Comparison of ENCODE assay signal across 8 mouse cellular contexts in the genomic region with DNA sequence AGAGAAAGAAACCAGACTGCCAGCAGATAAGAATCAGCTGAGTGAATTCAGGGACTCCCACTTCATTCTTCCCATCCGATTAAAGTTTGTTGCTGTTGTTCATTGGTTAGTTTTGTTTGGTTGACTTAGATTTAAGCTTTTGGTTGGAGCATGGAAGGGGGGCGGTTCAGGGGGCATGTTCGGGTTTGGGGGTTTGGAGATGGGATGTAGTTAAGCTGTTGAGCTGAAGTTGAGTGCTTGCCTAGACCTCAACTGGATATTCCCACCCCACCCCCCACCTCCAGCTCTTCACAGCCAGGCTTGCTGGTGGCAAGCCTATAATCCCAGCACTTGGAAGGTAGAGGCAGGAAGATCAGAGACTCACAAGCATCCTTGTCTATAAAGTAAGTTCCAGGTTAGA. TPM values are rescaled to one million over a fixed set of nuclear protein-coding genes. Genes with fewer than 3 reads are reported as not detected.
DNase-seq lines count a peak whose midpoint lies in the region; ATAC-seq and TF ChIP-seq lines count a peak whose summit lies in the region.

A gene (minus strand): TSS at position 101 of the 400 bp plus-strand sequence.

- H3K79me2 ChIP-seq in C2C12 (ENCODE audit: control insufficient read depth, insufficient read depth) = no peaks in the 10 kb centered on the region

- ATAC-seq in heart, postnatal 0 days (ENCODE audit: insufficient read depth, low read depth) = no peak
- no peak for ATAC-seq in limb, embryonic 15.5 days (ENCODE audit: insufficient number of reproducible peaks, low FRiP score, low TSS enrichment, low read depth)
- ATAC-seq in activated CD4-positive, CD25-positive, alpha-beta regulatory T cell, adult 4 months = no peak

- peak; percentile 48 for DNase-seq in heart, adult 11 months
- no peak for DNase-seq in heart, postnatal 4 days
- DNase-seq in heart, postnatal 0 days (ENCODE audit: low spot score) = no peak
- DNase-seq in yolk sac, embryonic 10.5 days (ENCODE audit: low spot score) = no peak
- no peak for DNase-seq in right cerebral cortex, postnatal 4 days

- no peaks in the 10 kb centered on the region for H3K27me3 ChIP-seq in C2C12 (ENCODE audit: control insufficient read depth, insufficient read depth, insufficient read length)
- H3K27me3 ChIP-seq in heart, postnatal 0 days (ENCODE audit: control insufficient read depth, insufficient read depth, low read length) = peaks cover 31% of the 10 kb centered on the region
- peaks cover 36% of the 10 kb centered on the region for H3K27me3 ChIP-seq in limb, embryonic 15.5 days

- peak within 1 kb of the TSS; percentile 23 for H3K27ac ChIP-seq in heart, postnatal 0 days (ENCODE audit: low read depth)
- H3K27ac ChIP-seq in limb, embryonic 15.5 days = peak within 1 kb of the TSS; percentile 79

- H3ac ChIP-seq in C2C12 (ENCODE audit: control insufficient read depth, insufficient read length, low read depth) = peak within 1 kb of the TSS; percentile 18

- TF ChIP-seq CTCF in C2C12 (IDR thresholded peaks at IDR 0.05; ENCODE audit: control insufficient read depth, insufficient read depth, insufficient read length) = no peak
- no peak for TF ChIP-seq CTCF in heart, postnatal 0 days (IDR thresholded peaks at IDR 0.05; ENCODE audit: low read depth)

- no peak within 1 kb of the TSS; the same call in 1 of the 2 replicates for H3K9ac ChIP-seq in heart, postnatal 0 days (replicated peaks; ENCODE audit: low read depth, low read length)
- peak within 1 kb of the TSS; percentile 47 for H3K9ac ChIP-seq in limb, embryonic 15.5 days

- 72% methylated on average over 3 of the region's 3 CpGs for WGBS in heart, postnatal 0 days
- 49% methylated on average over 3 of the region's 3 CpGs for WGBS in limb, embryonic 15.5 days

- H3K36me3 ChIP-seq in C2C12 (ENCODE audit: control insufficient read depth, insufficient read depth) = no peaks in the 10 kb centered on the region
- H3K36me3 ChIP-seq in heart, postnatal 0 days (replicated peaks; ENCODE audit: control insufficient read depth, insufficient read depth, low read length) = no peaks in the 10 kb centered on the region
- no peaks in the 10 kb centered on the region for H3K36me3 ChIP-seq in limb, embryonic 15.5 days

- TF ChIP-seq EP300 in heart, postnatal 0 days (IDR thresholded peaks at IDR 0.05; ENCODE audit: low read depth) = no peak

- H3K9me3 ChIP-seq in heart, postnatal 0 days (replicated peaks; ENCODE audit: control insufficient read depth, low read length) = no peaks in the 10 kb centered on the region
- no peaks in the 10 kb centered on the region for H3K9me3 ChIP-seq in limb, embryonic 15.5 days

- H3K79me3 ChIP-seq in C2C12 (ENCODE audit: low read depth) = no peaks in the 10 kb centered on the region

- H3K4me1 ChIP-seq in heart, postnatal 0 days (ENCODE audit: control insufficient read depth, insufficient read depth) = no peaks in the 10 kb centered on the region; the same call in 1 of the 2 replicates
- peaks cover 15% of the 10 kb centered on the region for H3K4me1 ChIP-seq in limb, embryonic 15.5 days

- H3K4me2 ChIP-seq in heart, postnatal 0 days (ENCODE audit: low read depth, low read length) = peak within 1 kb of the TSS; percentile 79
- H3K4me2 ChIP-seq in limb, embryonic 15.5 days = peak within 1 kb of the TSS; percentile 93

- no peak within 1 kb of the TSS for H3K4me3 ChIP-seq in C2C12 (ENCODE audit: insufficient read depth, poor library complexity, severe bottlenecking)
- peak within 1 kb of the TSS; percentile 56 for H3K4me3 ChIP-seq in heart, postnatal 0 days (ENCODE audit: low read depth, low read length)
- peak within 1 kb of the TSS; percentile 62 for H3K4me3 ChIP-seq in limb, embryonic 15.5 days

TF ChIP-seq in C2C12, 6 proteins besides CTCF, POLR2A, EP300 and RAD21:
- no peak for TF ChIP-seq FOSL1 (IDR thresholded peaks at IDR 0.05; ENCODE audit: insufficient read depth, low read length, poor library complexity, severe bottlenecking)
- no peak for TF ChIP-seq MYOD1 (IDR thresholded peaks at IDR 0.05; ENCODE audit: control insufficient read depth, insufficient read length, low read depth)
- no peak for TF ChIP-seq USF1 (IDR thresholded peaks at IDR 0.05; ENCODE audit: low read depth)
- TF ChIP-seq MAX (IDR thresholded peaks at IDR 0.05) = no peak
- TF ChIP-seq MYOG (IDR thresholded peaks at IDR 0.05; ENCODE audit: control insufficient read depth, extremely low read depth, insufficient read length) = no peak
- no peak for TF ChIP-seq CEBPB (IDR thresholded peaks at IDR 0.05; ENCODE audit: low read depth)
TF ChIP-seq in C2C12: peak in this region for 0.

RNA-seq across cellular contexts. Expression of the gene that starts here (rescaled TPM):
- 1 to 10 TPM; 5.8 to 6.0 TPM for total RNA-seq in heart, postnatal 4 days (2021)
- polyA plus RNA-seq in C2C12 (2012; fragmentation: generic; extraction: Trizol) = 0.04 TPM
- 2.3 and 3.2 TPM in 2 replicates for total RNA-seq in heart, postnatal 0 days (2014; rRNA removed; ENCODE audit: low replicate concordance)
- polyA plus RNA-seq in heart, postnatal 0 days (2015; fragmentation: Nextera tagmentation; extraction: Ambion mirVana) = 0.30 and 0.54 TPM in 2 replicates
- 4.7 and 5.4 TPM in 2 replicates for polyA plus RNA-seq in limb, embryonic 15.5 days (2015; fragmentation: Nextera tagmentation; extraction: Ambion mirVana)
- under 1 TPM in 1 of 2 experiments, not detected in 1; 0.32 TPM for polyA plus RNA-seq in activated CD4-positive, CD25-positive, alpha-beta regulatory T cell, adult 4 months (2017; shearing (Covaris generic))
